10 mouse cellular contexts compared by ENCODE assay signal in genomic region chr9:96751821-96752602, GRCm38 (mm10). TPM values are rescaled to one million over a fixed set of nuclear protein-coding genes. Genes with fewer than 3 reads are reported as not detected.
DNase-seq lines count a peak whose midpoint lies in the region; ATAC-seq and TF ChIP-seq lines count a peak whose summit lies in the region.
"Had no signal": no experiment of that assay in that cellular context is flagged by ENCODE, and none has a peak within 500 bp of the region (broad histone marks: within the 10 kb centered on the region; RNA-seq: fewer than 3 reads in every experiment).

No protein-coding gene starts in this region.

- 80% methylated on average over 15 of the region's 15 CpGs for WGBS in heart, embryonic 11.5 days (ENCODE audit: insufficient replicate concordance)
- WGBS in lung, embryonic 15.5 days: 72% methylated on average over 15 of the region's 15 CpGs
- 90% methylated on average over 15 of the region's 15 CpGs for WGBS in small intestine, adult 2 months
- WGBS in neural tube, embryonic 15.5 days: 94% methylated on average over 15 of the region's 15 CpGs

- no peak; the same call in 1 of the 2 replicates for ATAC-seq in heart, embryonic 11.5 days (replicated peaks; ENCODE audit: insufficient number of reproducible peaks, low FRiP score, low TSS enrichment)
- ATAC-seq in lung, embryonic 15.5 days (ENCODE audit: borderline replicate concordance, extremely low read depth, low FRiP score, low TSS enrichment): peak; percentile 55; the same call in 1 of the 2 replicates
- no peak for ATAC-seq in neural tube, embryonic 15.5 days (ENCODE audit: low FRiP score)

- H3K9ac ChIP-seq in heart, embryonic 11.5 days (ENCODE audit: low read depth, low read length): peak overlapping the region; percentile 44; the same call in 1 of the 2 replicates
- no peak overlapping the region for H3K9ac ChIP-seq in lung, embryonic 15.5 days
- H3K9ac ChIP-seq in neural tube, embryonic 15.5 days (replicated peaks): no peak overlapping the region
- H3K9ac ChIP-seq: forebrain, embryonic 12.5 days had no signal

- no peak for TF ChIP-seq POLR2A in embryonic fibroblast, embryonic 13.5 days (IDR thresholded peaks at IDR 0.05; ENCODE audit: low read depth, low read length)
- TF ChIP-seq POLR2A in small intestine, adult 2 months (IDR thresholded peaks at IDR 0.05; ENCODE audit: low read depth, low read length): no peak

- TF ChIP-seq CTCF in embryonic fibroblast, embryonic 13.5 days (IDR thresholded peaks at IDR 0.05; ENCODE audit: borderline replicate concordance, insufficient read depth, low read length): no peak
- TF ChIP-seq CTCF in small intestine, adult 2 months (IDR thresholded peaks at IDR 0.05; ENCODE audit: extremely low read depth, insufficient read length, insufficient replicate concordance, low read depth, low read length): no peak

- H3K27ac ChIP-seq in heart, embryonic 11.5 days (ENCODE audit: low read depth, low read length): peak overlapping the region; percentile 90
- peak overlapping the region; percentile 73 for H3K27ac ChIP-seq in lung, embryonic 15.5 days
- H3K27ac ChIP-seq in embryonic fibroblast, embryonic 13.5 days (ENCODE audit: insufficient read depth, low read length): peak overlapping the region; percentile 62
- H3K27ac ChIP-seq in small intestine, adult 2 months (ENCODE audit: insufficient read depth, low read depth, low read length): peak overlapping the region; percentile 17
- H3K27ac ChIP-seq in neural tube, embryonic 15.5 days (replicated peaks): no peak overlapping the region
- H3K27ac ChIP-seq: forebrain, embryonic 12.5 days had no signal

- DNase-seq in heart, adult 8-10 months (ENCODE audit: low spot score): no peak
- DNase-seq in lung, postnatal 14 days: no peak
- no peak for DNase-seq in Muller cell, postnatal 12 days (ENCODE audit: inconsistent ontology term)
- DNase-seq: thymus, adult 18-20 months had no signal

- no peak overlapping the region for H3K4me3 ChIP-seq in heart, embryonic 11.5 days (ENCODE audit: low read depth, low read length)
- H3K4me3 ChIP-seq in lung, embryonic 15.5 days: no peak overlapping the region
- H3K4me3 ChIP-seq in embryonic fibroblast, embryonic 13.5 days (ENCODE audit: insufficient read depth, low read length): peak overlapping the region; percentile 2; the same call in 1 of the 2 replicates
- H3K4me3 ChIP-seq in small intestine, adult 2 months (ENCODE audit: low read depth, low read length): peak overlapping the region; percentile 10
- no peak overlapping the region for H3K4me3 ChIP-seq in neural tube, embryonic 15.5 days (replicated peaks)
- H3K4me3 ChIP-seq: forebrain, embryonic 12.5 days had no signal

- H3K4me2 ChIP-seq in heart, embryonic 11.5 days: peak overlapping the region; percentile 15
- H3K4me2 ChIP-seq in lung, embryonic 15.5 days: peak overlapping the region; percentile 25
- no peak overlapping the region for H3K4me2 ChIP-seq in neural tube, embryonic 15.5 days
- H3K4me2 ChIP-seq: forebrain, embryonic 12.5 days had no signal

- H3K4me1 ChIP-seq in heart, embryonic 11.5 days (ENCODE audit: control insufficient read depth, insufficient read depth, low read length): peaks cover 15% of the 10 kb centered on the region
- peaks cover 15% of the 10 kb centered on the region for H3K4me1 ChIP-seq in lung, embryonic 15.5 days
- peaks cover 7% of the 10 kb centered on the region for H3K4me1 ChIP-seq in embryonic fibroblast, embryonic 13.5 days (ENCODE audit: control insufficient read depth, insufficient read depth, low read length)
- H3K4me1 ChIP-seq in small intestine, adult 2 months (ENCODE audit: control insufficient read depth, insufficient read depth, insufficient read length, low read length): peaks cover 13% of the 10 kb centered on the region
- no peaks in the 10 kb centered on the region for H3K4me1 ChIP-seq in neural tube, embryonic 15.5 days

- H3K9me3 ChIP-seq in heart, embryonic 11.5 days (replicated peaks; ENCODE audit: control insufficient read depth, low read length): no peaks in the 10 kb centered on the region; the same call in 1 of the 2 replicates
- H3K9me3 ChIP-seq in lung, embryonic 15.5 days: no peaks in the 10 kb centered on the region
- H3K9me3 ChIP-seq in neural tube, embryonic 15.5 days (replicated peaks): no peaks in the 10 kb centered on the region
- H3K9me3 ChIP-seq: forebrain, embryonic 12.5 days had no signal

- no peaks in the 10 kb centered on the region for H3K36me3 ChIP-seq in heart, embryonic 11.5 days (ENCODE audit: control insufficient read depth, insufficient read depth, low read length)
- no peaks in the 10 kb centered on the region for H3K36me3 ChIP-seq in lung, embryonic 15.5 days
- peaks cover 11% of the 10 kb centered on the region for H3K36me3 ChIP-seq in small intestine, adult 2 months (ENCODE audit: control insufficient read depth, insufficient read depth, low read length)
- H3K36me3 ChIP-seq in neural tube, embryonic 15.5 days: no peaks in the 10 kb centered on the region
- H3K36me3 ChIP-seq: forebrain, embryonic 12.5 days had no signal

- H3K27me3 ChIP-seq in heart, embryonic 11.5 days (ENCODE audit: control insufficient read depth, insufficient read depth, low read length): no peaks in the 10 kb centered on the region
- H3K27me3 ChIP-seq in lung, embryonic 15.5 days: no peaks in the 10 kb centered on the region
- no peaks in the 10 kb centered on the region for H3K27me3 ChIP-seq in small intestine, adult 2 months (ENCODE audit: control insufficient read depth, insufficient read depth, low read length)
- H3K27me3 ChIP-seq in neural tube, embryonic 15.5 days (replicated peaks): no peaks in the 10 kb centered on the region
- H3K27me3 ChIP-seq: forebrain, embryonic 12.5 days had no signal

RNA-seq across cellular contexts. Expression of gene Zbtb38, which starts 0.6 kb away (rescaled TPM):
- 22.7 and 24.7 TPM in 2 replicates for polyA plus RNA-seq in heart, embryonic 11.5 days (2014; fragmentation: Nextera tagmentation; extraction: Ambion mirVana)
- 10 to 100 TPM; 38.8 to 42.4 (median 40.8) TPM for total RNA-seq in heart, adult 8-10 months (2022)
- polyA plus RNA-seq in lung, embryonic 15.5 days (2015; fragmentation: Nextera tagmentation; extraction: Ambion mirVana): 26.3 and 26.4 TPM in 2 replicates
- 33.6 and 47.0 TPM in 2 replicates for polyA plus RNA-seq in embryonic fibroblast, embryonic 13.5 days (2011; ENCODE audit: insufficient read length, low read depth, missing spikeins)
- 3.8 and 7.7 TPM in 2 replicates for polyA plus RNA-seq in small intestine, adult 2 months (2012; rRNA removed)
- 48.0 and 52.3 TPM in 2 replicates for polyA plus RNA-seq in neural tube, embryonic 15.5 days (2015; fragmentation: Nextera tagmentation; extraction: Ambion mirVana)

Comparison
In these comparisons a context has a peak if more than half of its experiments do, and no peak if none do; other contexts are left out.
1. H3K4me3 ChIP-seq: peak in embryonic fibroblast, embryonic 13.5 days (single experiment) and small intestine, adult 2 months (single experiment); none in heart, embryonic 11.5 days (single experiment), lung, embryonic 15.5 days (single experiment) and neural tube, embryonic 15.5 days (single experiment).